Mouse (Mus musculus): ENCODE measurements around the gene Osbpl11.

Gene Osbpl11

GRCm38 (mm10) chr16:33242046-33242445, 57.2 kb downstream of the Osbpl11 start:
- DNase-seq (ENCODE audit: low spot score in 2 of 2) = no peak

- DNase-seq (ENCODE audit: low spot score in 2 of 2) = no peak
Observed at GRCm38 (mm10) chr16:33244136-33244691, 59.3 kb downstream of the Osbpl11 start.

- no peak for DNase-seq (ENCODE audit: low spot score in 2 of 2)
Observed at GRCm38 (mm10) chr16:33244933-33245470, 60.1 kb downstream of the Osbpl11 start.

- no peak for DNase-seq (ENCODE audit: low spot score in 2 of 2)
Observed at GRCm38 (mm10) chr16:33246526-33246925, 61.7 kb downstream of the Osbpl11 start.

- DNase-seq (ENCODE audit: low spot score in 2 of 2) = no peak
Observed at GRCm38 (mm10) chr16:33247006-33247405, 62.1 kb downstream of the Osbpl11 start.

GRCm38 (mm10) chr16:33250651-33251120, 65.8 kb downstream of the Osbpl11 start:
- DNase-seq (ENCODE audit: low spot score in 2 of 2) = no peak

- peak; percentile 89 to 90 for DNase-seq (ENCODE audit: low spot score in 2 of 2)
Observed at GRCm38 (mm10) chr16:33251194-33252051, 66.6 kb downstream of the Osbpl11 start, which contains the start of gene Snx4. TSS of gene Snx4 (plus strand) at chr16:33251442.

GRCm38 (mm10) chr16:33255601-33256000, 70.7 kb downstream of the Osbpl11 start:
- DNase-seq (ENCODE audit: low spot score in 2 of 2) = no peak

GRCm38 (mm10) chr16:33258530-33258929, 73.7 kb downstream of the Osbpl11 start:
- DNase-seq (ENCODE audit: low spot score in 2 of 2) = no peak

- DNase-seq (ENCODE audit: low spot score in 2 of 2) = no peak
Observed at GRCm38 (mm10) chr16:33259824-33260223, 75.0 kb downstream of the Osbpl11 start.

- DNase-seq (ENCODE audit: low spot score in 2 of 2) = no peak
Observed at GRCm38 (mm10) chr16:33260825-33261224, 76.0 kb downstream of the Osbpl11 start.

- DNase-seq (ENCODE audit: low spot score in 2 of 2) = no peak
Observed at GRCm38 (mm10) chr16:33261584-33262061, 76.8 kb downstream of the Osbpl11 start.

- no peak for DNase-seq (ENCODE audit: low spot score in 2 of 2)
Observed at GRCm38 (mm10) chr16:33262096-33262495, 77.2 kb downstream of the Osbpl11 start.

GRCm38 (mm10) chr16:33267616-33268253, 82.9 kb downstream of the Osbpl11 start:
- no peak for DNase-seq (ENCODE audit: low spot score in 2 of 2)

GRCm38 (mm10) chr16:33271824-33272223, 87.0 kb downstream of the Osbpl11 start:
- no peak for DNase-seq (ENCODE audit: low spot score in 2 of 2)

- no peak for DNase-seq (ENCODE audit: low spot score in 2 of 2)
Observed at GRCm38 (mm10) chr16:33283079-33283478, 98.2 kb downstream of the Osbpl11 start.

GRCm38 (mm10) chr16:33288536-33288935, 103.7 kb downstream of the Osbpl11 start:
- DNase-seq (ENCODE audit: low spot score in 2 of 2) = no peak

GRCm38 (mm10) chr16:33289981-33290380, 105.1 kb downstream of the Osbpl11 start:
- no peak for DNase-seq (ENCODE audit: low spot score in 2 of 2)

- no peak for DNase-seq (ENCODE audit: low spot score in 2 of 2)
Observed at GRCm38 (mm10) chr16:33292241-33292640, 107.4 kb downstream of the Osbpl11 start.
